Mouse (Mus musculus): ENCODE results near the gene March11.

Gene March11

DNA sequence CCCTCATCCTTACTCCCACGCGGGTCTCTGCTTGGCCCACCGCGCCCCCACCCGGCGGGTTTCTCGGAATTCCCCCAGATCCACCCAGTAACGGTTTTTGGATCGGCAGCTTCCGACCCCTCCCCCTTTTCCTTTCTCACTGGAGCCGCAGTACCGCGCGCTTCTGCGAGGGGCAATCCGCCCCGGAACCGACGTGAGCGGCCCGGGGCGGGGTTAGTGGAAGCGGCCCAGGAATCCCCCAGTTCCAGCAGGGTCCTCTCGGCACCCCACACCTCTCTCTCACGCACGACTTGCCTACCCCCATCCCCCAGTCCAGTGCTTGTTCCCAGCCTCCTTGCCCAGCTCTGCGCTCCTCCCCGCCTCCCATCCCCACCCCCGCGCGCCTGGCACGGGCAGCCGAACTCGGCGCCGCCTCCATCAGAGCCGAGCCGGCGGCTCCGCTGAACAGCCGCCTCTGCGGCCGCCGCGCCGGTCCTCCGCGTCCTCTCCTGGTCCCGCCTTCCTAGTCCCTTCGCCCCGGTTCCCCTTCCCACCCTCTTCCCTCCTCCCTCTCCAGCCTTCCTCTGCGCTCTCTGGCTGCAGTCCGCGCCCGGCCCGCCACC is at the start of gene March11:
Gene March11, plus strand, starts transcription at position 420 of the 602 bp plus-strand sequence.
- no peak for DNase-seq

DNA sequence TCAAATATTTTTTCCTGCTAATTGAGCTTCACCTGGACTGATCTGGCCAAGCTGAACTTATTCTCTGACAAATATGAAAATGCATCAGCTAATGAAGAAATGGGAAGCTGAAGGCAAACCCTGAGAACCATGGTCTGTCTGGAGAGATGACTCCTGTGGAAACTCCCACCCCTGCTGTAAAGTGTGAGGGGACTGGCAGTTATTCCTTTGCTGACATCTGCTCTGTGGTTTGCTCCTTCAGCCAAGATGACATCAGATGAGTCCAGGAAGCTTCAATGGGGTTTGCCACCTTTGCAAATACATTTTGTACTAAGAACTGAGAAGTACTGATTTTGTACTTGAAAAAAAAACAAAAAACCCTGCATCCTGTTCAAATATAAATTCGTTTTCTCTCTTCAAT is 46.5 kb upstream of the March11 start:
- DNase-seq = no peak

DNA sequence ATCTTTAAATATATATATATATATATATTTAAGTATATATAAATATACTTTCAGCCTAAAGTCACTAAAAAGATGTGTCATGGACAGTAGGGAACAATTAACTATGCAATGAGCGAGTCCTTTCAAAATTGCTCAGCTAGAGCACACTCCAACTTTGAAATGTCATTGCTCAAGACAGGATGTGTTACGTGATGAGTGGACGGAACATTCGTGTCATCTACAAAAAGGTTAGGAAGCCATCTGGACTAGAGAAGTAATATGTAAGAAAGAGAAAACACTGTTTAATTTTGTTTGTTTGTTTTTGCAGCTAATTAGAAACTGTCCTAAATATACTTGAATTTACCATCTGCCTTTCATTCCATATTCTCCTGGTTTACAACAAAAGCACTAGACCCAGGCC is 39.3 kb upstream of the March11 start:
- DNase-seq = no peak

DNA sequence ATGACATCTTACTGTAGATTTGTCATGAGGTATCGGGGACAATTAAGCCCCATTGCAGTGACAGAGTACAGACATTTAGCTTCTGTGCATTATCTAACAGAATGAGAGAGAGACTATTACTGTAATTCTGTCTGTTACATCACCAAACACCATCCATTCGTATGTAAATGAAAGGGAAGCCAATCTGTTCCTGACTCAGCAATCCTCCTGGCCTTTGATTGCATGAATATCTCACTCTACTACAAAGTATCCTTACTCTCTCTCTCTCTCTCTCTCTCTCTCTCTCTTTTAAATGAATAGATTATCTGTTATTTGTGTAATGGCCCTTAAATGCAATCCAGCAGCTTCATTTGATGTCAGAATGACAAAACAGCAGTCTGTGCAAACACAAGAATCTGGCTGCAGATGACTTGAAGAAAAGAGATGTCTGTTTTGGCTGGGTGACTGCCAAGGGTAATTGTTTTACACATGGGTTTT is 32.8 kb upstream of the March11 start:
- no peak for DNase-seq

DNA sequence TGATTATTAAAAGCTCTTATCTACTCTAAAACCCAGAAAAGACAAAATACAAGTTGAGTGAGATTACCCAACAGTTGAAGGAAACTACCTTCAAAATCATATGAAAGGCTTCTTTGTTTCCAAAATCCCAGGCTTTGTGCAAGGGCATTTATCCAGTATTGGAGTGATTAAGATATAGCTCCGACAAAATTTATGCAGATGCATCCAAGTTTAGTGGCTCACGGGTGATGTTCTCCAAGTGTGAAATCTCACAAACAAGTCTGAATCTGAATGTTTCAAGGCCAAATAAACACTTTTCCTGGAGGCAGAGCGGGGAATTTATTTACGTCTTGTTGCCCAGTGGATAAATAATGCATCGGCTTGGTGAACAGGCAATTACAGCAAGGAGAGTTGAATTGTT is 32.2 kb upstream of the March11 start:
- DNase-seq = no peak

DNA sequence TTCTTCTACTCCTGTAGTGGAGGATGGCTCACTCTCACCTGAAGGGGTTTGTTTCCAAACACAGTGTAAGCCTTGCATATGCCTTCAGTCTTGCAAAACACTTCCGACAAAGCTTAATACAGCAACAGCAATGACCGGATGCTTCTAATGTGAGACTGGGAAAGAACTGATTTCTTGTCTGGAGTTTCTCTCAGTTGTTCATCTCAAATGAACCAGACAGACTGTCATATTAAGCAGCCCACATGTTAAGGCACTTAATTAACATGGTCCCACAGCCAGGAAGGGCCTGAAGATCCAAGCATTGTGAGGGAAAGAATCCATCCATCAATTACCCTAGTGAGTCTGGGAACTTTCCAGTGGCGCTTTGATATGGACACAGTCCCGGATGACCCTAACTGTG is 17.0 kb upstream of the March11 start:
- DNase-seq = no peak

DNA sequence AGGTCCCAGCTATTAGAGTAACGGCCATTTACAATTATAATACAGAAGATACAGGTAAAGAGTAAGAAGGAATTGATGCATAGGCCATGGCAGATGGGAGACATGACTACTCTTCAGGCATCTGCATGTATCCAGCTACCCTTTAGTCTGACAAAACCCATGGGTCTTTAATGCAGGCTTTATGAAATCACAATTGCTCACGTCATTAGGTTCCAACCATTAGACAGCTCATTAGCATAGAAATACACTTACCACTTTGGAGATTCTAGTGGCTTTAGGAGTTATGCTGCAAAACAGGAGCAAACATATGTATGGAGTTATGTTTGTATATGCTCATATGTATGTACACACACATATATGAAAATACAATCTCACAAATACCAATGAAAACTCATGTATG is 16.0 kb upstream of the March11 start:
- no peak for DNase-seq

DNA sequence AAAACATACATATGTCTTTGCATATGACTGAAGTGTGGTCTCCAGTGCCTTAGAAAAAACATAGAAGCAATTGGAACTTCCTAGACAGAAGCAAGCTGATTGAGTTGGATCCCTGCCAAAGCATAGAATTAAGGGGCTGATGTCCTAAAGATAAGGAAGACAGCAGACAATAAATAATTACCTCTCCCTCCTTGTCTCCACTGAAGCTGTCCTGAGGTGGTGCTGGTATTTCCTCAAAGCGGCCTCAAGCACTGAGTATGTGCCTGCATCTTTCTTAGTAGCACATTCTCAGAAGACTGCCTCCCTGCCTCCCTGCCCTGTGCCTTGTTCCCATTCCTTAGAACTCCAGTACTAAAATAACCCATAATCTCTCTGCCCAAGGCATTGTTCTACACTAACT is 15.6 kb upstream of the March11 start:
- no peak for DNase-seq

DNA sequence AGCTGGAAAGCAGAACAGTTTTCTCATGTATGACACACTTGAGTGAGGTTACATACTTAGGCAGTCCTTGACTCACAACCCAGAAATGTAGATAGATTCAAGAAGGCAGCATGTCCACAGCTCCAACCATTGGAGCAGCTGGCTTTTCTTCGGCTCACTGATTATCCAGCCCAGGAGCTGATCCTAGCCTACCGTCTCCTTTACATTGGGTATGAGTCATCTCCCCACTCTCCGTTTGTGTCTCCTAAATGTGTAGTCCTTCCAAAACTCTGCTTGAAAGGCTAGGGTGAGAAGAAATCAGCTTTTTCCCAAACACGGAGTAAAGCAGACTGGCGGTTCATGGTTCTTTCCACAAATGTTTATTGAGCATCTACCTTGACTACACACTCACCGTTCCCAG is 10.2 kb upstream of the March11 start:
- DNase-seq = no peak

DNA sequence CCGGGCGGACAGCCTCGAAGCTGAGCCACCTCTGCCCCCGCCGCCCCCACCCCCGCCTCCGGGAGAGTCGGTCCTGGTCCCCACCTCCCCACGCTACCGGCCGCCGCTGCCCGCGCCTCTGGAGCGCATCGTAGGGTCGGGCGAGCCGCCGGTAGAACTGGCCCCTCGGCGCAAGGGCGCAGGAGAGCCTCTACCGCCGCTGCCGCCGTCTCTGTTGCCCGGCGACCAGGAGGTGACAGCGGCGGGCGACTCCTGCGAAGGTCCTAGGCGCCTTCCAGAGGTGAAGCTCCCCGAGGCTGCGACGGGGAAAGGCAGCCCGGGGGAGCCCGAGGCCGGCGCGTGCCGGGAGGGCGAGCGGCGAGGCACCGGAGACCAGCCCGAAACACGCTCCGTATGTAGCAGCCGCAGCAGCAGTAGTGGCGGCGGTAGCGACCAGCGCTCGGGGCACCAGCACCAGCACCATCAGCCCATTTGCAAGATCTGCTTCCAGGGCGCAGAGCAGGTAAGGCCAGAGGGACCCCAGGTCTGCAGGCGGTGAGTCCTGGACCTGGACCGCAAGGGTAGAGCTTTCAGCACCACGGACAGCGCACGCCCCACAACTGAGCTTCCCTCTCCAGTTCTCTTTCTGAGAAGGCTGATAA is 563 bp downstream of the March11 start:
- DNase-seq = no peak

DNA sequence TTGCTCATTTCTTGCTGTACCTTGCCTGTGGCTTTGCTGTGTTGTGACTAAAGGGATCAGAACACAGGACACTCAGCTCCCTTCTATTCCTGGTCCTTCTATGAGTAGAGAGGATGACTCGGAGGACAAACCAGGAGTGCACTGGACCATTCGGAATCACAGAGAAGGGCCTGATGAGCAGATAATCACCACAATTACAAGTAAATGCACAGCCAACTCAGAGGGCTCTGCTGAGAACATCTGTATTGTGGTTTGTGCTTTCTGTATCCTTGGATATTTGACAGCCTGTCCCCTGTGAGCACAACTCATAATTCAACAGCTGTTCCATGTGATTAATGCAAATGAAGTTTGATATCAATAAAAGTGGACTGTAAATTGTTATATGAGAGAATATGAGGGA is 11.0 kb downstream of the March11 start:
- no peak for DNase-seq

DNA sequence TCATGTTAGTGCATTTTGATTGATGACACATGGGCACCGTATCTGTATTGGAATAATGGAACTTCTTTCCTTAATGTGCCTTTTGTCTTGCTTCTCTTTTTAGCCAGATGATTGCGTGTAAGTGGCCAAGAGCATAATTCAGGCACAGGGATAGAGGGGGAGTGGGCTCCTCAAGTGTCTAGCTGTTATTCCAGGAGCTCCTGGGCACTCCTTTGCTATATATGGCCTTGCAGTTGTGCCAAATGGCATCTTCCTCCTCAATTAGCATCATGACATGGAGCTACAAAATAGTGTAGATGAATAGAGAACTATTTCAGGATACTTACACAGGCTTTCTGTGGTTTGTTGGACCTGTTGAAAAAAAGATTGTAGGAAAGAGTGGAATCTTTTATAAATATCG is 11.6 kb downstream of the March11 start:
- DNase-seq = no peak

DNA sequence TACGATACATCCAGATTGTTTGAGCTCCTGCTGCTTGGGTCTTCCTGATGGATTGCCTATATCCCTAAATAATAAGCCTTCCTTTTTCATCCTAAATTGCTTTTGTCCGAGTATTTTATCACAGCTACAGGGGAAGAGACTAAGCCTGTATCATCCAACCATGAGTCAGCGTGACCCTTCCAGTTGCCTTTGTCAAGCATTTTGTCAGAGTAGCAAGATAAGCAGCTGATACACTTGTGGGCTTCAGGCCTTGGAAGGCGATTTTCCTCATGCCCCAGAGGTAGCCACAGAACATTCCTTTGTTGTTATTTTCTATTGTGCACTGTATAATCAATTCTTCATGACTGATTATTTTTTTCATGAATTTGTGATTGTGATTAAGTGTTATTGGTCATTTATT is 14.0 kb downstream of the March11 start:
- DNase-seq = no peak

DNA sequence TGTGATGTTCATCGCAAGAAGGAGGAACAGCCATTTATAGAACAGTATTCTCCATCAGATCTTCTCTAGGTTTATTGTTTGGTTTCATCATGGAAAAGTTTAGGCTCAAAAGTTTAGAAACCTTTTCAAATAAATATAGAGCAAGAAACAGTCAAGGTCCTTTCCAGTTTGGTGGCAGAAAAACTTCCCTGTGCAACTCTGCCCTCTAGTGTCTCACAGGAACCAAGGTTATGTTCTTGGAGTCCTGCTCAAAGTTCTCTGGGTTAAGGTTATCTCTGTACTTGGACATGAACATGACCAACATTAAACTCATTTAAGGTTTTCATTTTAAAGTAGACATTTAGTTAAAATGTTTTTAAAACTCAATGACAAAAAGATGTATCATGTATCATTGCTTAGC is 18.3 kb downstream of the March11 start:
- DNase-seq = no peak

DNA sequence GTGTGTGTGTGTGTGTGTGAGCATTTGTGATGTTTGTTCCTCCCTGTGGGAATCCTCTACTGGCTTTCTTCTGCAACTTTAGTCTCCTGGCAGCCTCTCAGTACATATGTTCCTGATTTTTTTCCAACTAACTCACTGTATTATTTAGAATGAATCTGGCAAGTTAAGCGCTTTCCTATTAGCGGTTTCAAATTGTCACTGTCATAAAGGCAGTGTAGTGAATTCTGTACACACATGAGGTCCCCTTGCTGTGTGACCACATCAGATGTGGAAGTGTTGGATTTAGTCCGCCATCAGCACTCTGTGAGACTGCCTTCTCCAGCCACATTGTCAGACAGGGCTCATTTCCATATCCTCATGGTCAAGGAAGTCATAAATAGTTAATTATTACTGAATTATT is 26.9 kb downstream of the March11 start:
- no peak for DNase-seq

DNA sequence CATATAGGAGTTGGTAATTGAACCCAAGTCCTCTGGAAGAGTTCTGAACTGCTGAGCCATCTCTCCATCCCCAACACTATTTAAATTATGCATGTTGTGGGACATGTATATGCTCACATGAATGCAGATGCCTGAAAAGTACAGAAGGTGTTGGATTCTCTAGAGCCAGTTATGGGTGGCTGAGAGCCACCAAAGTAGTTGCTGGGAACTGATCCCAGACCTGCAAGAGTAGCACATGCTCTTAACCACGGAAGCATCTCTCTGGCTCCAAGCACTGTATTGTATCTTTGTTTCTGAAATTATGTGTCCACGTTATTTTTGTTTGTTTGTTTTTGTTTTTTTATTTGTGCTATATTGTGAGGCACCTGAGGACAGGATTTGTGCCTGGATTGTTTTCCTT is 28.9 kb downstream of the March11 start:
- DNase-seq = no peak

DNA sequence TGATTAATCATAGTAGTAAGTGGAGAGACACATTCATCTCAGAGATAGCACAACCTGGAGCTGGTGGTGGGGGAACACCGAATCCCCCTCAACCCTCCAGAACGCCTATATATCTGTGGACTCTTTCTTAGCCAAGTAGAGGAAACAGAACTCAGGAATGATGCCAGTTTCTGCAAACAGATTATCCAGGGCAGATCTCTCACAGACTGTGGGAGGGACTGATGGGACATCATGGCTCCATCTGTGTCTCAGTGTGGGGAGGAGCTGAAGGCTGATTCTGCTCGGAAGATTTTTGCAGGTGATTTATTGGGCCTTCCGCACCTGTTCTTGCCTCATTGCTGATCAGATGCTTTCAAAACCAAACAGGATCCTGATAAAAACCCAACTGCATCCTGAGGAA is 29.5 kb downstream of the March11 start:
- no peak for DNase-seq

DNA sequence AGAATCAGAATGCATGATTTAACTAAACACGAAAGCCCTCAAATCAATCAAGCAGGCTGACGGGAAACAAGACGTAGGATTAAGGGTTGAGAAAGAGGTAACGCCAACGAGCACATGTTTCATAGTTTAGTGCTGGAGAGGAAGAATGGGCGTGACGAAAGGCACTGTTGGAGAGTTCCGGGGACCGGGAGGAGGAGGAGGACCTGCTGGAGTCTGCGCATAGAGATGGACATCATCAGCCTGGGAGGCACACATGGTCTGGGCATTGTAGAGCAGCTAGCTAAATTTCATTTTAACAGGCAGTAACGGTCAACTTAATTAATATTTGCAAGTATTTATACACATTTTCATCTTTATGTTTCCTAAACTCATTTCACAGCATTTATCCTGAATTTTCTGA is 31.6 kb downstream of the March11 start:
- DNase-seq = no peak

DNA sequence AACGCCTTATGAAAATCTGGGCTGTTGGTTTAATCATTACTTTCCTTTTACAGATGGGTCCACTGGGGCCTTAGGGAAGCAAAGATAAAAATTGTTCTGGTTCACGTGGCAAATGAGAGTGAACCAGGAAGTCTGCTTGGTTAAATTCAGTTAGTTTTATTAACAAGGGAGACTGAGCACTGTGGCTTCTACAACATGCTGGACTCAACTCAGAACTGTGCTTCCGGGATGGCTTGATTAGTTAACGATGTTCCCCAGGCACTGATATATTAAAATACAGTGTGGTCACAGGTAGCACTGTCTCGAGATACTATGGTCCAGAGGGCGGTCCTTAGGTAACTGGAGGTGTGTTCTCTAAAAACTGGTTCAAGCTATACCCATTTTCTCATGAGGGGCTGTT is 32.1 kb downstream of the March11 start:
- no peak for DNase-seq

DNA sequence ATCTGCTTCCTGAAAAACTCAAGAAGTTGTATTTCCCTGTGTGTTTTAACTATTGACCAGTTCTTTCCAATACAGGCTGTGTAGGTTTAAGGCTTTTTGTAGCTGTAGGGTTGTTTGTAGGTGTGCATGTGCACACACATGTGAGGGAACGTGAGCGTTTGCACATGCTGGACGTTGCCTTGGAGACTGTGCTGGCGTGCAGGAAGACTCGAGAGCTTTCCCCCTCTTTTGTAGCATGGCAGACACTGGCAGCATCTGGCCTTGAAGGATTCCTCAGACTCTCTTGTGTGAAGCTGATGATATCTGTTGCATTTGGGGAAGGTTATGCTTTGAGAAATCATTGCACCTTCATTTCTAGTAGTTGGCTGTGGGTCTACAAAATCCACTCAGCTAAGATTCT is 35.5 kb downstream of the March11 start:
- no peak for DNase-seq

DNA sequence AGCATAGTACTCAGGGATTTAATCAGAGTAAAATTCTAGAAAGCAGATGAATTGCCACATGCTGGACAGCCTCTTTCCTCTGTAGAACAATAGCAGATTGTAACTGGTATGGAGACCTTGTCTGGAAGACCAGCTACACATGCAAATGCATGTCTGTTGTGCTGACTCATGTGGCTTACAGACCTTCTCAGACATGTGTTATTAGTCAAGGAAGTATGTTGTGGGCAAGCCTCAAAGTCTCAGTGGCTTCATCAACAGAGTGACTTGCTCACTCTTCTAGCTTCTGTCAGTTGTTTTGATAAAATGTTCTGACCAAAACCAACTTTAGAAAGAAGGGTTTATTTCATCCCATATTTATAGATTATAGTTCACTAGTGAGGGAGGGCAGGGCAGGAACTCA is 44.8 kb downstream of the March11 start:
- DNase-seq = no peak

DNA sequence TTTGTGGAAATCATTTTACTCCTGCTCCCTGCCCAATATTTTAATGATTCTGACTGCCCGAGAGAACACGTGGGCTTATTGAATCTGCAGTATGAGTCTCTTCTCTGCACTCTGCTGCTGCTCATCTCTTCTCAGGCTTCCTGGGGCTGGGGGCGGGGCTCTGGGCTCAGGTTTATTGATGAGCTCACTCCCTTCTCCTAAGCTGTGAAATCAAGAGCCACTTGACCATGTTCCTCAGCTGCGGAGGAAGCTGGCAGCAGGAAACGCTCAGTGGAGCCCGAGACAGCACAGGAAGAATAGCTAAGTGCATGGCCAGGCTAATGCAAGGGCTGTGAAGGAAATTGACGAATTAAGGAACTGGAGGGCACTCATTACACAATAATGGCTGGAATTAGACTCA is 56.5 kb downstream of the March11 start:
- no peak for DNase-seq

DNA sequence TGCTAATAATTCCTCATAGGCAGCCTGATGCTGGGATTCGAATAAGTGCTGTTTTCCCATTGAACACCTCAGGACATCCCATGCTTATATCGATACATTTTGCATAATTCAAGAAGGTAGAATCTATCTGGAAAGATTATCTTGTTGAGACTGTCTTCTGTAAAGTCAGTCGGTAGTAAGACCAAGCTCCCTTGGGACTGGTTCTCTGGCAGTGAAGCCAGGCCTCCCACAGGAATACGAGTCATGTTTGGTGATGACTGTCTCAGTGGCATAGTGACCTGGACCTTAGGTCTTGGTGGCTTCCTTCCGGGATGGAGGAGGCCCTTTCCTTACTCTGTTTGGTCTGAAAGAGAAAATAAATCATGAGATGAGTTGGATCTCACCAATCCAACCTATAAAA is 57.7 kb downstream of the March11 start:
- no peak for DNase-seq

DNA sequence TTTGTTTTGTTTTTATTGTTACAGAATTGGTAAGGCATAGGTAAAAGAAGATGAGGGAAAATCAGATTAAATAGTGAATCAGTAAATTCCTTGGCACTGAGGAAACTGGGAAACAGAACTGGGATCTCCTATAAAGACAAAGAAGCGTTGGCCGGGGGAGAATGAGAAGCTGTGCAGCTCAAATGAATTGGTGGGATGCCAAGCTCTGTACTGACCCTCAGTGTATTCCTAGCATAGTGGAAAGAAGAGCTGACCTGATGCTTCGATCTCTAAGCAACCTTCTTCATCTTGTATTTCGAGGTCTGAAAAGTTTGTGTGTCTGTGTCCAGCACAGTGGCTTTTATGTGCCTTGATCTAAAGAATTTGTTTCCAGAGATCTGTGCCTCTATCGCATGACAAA is 64.9 kb downstream of the March11 start:
- DNase-seq = no peak

DNA sequence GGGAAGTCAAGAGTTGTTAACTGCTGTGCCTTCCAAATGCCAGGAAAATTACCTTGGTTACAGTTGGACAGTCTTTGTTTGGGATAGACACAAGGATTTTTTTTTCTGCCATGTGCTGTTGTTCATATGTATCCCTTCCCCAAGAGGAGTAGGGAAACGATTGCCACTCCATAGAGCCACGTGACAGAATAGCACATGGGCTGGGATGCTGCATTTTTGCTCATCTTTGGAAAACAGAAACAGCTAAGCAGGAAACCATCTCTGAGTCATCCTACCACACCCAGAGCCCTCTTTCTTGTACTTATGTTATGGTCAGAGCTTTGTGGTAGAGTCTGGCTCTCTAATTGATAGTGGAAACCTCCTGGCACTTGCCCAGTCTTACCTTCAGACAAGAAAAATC is 65.4 kb downstream of the March11 start:
- DNase-seq = no peak
